Mouse (Mus musculus) MEL (cell line): ENCODE measurements around the gene Churc1.

Experiments used
- JUND ChIP-seq: IDR thresholded peaks from 2 replicates; pipeline ENCODE4 v1.6.1; 2011; ENCODE audit warnings: low read depth, mild to moderate bottlenecking, improper control_type of control experiment, low read length
- UBTF ChIP-seq: IDR thresholded peaks from 2 replicates; pipeline ENCODE4 v1.6.1; 2012; ENCODE audit warnings: low read depth, mild to moderate bottlenecking, inconsistent platforms, low read length, improper control_type of control experiment, moderate library complexity, borderline replicate concordance; ENCODE audit not compliant: insufficient read depth

DNA sequence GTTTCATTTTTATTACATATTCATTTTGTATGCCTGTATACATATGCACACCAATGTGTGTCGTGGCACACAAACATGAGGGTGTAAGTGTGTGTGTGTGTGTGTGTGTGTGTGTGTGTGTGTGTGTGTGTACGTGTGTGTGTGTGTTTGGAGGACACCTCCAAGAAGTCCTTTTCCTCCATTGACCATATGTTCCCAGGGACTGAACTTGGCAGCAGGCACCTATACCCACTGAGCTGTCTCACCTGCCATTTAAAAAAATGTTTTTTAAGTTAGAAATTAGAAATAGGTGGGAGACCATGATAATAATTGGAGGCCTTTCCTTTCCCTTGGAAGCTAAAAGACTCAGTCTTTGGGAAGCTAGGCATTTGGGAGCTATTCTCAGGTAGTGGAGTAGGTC lies 48.8 kb downstream of the Churc1 start:
- TF ChIP-seq JUND (no peak), UBTF (no peak)
